Mouse (Mus musculus): Measurements from ENCODE around the gene Gpalpp1. TPM values are rescaled to one million over a fixed set of nuclear protein-coding genes. Genes with fewer than 3 reads are reported as not detected.
A peak's percentile ranks its signal among the peaks of the same experiment; 100 is the strongest.

The Gpalpp1 gene
- polyA plus RNA-seq, 1 experiment from 2014 or later: 15.1 TPM

- H3K9ac ChIP-seq (ENCODE audit: low read depth, low read length): no peak overlapping the region
- no peaks in the 10 kb centered on the region for H3K27me3 ChIP-seq (ENCODE audit: control insufficient read depth, insufficient read depth, low read length)
- H3K9me3 ChIP-seq (ENCODE audit: control insufficient read depth, low read length): no peaks in the 10 kb centered on the region
- DNase-seq (ENCODE audit: low spot score): peak; percentile 71
- peaks cover 2% of the 10 kb centered on the region for H3K36me3 ChIP-seq (ENCODE audit: control insufficient read depth, insufficient read depth, low read length)
- H3K4me3 ChIP-seq (ENCODE audit: low read depth, low read length): no peak overlapping the region
- no peak overlapping the region for H3K4me2 ChIP-seq (replicated peaks; ENCODE audit: low read depth, low read length)
- ATAC-seq (ENCODE audit: low FRiP score): no peak
- H3K4me1 ChIP-seq (replicated peaks; ENCODE audit: control insufficient read depth, insufficient read depth, low read length): no peaks in the 10 kb centered on the region
- no peak overlapping the region for H3K27ac ChIP-seq (ENCODE audit: low read depth, low read length)
- WGBS: 62% methylated on average over 6 of the region's 6 CpGs
Observed at GRCm38 (mm10) chr14:76121901-76122662, 11.5 kb upstream of the Gpalpp1 start.

- Histone ChIP-seq H3K4me1 (replicated peaks; ENCODE audit: control insufficient read depth, insufficient read depth, low read length) (no peaks in the 10 kb centered on the region), H3K9ac (ENCODE audit: low read depth, low read length) (no peak overlapping the region), H3K27ac (ENCODE audit: low read depth, low read length) (no peak overlapping the region), H3K36me3 (ENCODE audit: control insufficient read depth, insufficient read depth, low read length) (no peaks in the 10 kb centered on the region), H3K4me2 (replicated peaks; ENCODE audit: low read depth, low read length) (no peak overlapping the region), H3K27me3 (ENCODE audit: control insufficient read depth, insufficient read depth, low read length) (no peaks in the 10 kb centered on the region), H3K4me3 (ENCODE audit: low read depth, low read length) (no peak overlapping the region), H3K9me3 (ENCODE audit: control insufficient read depth, low read length) (no peaks in the 10 kb centered on the region)
- ATAC-seq (ENCODE audit: low FRiP score) (no peak), DNase-seq (ENCODE audit: low spot score) (no peak)
- 92% methylated on average over 4 of the region's 4 CpGs for WGBS
Observed at GRCm38 (mm10) chr14:76120472-76120871, 9.9 kb upstream of the Gpalpp1 start.

DNA sequence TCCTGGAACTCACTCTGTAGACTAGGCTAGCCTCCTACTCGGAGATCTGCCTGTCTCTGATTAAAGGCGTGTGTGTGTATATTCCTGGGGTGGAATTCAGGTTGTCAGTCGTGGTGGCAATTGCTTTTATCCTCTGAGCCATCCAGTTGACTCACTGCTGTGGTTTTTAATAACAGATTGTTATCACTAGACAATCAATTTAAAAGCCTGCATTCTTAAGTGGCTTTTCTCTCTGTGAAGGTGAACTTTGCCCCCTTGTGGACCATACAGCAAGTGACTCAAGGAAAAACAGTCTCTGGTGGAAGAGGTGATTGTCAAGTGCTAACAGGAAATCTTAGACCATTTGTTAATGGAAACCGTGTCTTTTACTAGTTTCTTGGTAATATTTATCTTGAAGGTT, 8.4 kb upstream of the Gpalpp1 start:
- Histone ChIP-seq H3K27me3 (ENCODE audit: control insufficient read depth, insufficient read depth, low read length) (no peaks in the 10 kb centered on the region), H3K9ac (ENCODE audit: low read depth, low read length) (no peak overlapping the region), H3K9me3 (ENCODE audit: control insufficient read depth, low read length) (no peaks in the 10 kb centered on the region), H3K36me3 (ENCODE audit: control insufficient read depth, insufficient read depth, low read length) (no peaks in the 10 kb centered on the region), H3K4me3 (ENCODE audit: low read depth, low read length) (no peak overlapping the region), H3K4me1 (replicated peaks; ENCODE audit: control insufficient read depth, insufficient read depth, low read length) (no peaks in the 10 kb centered on the region), H3K4me2 (replicated peaks; ENCODE audit: low read depth, low read length) (no peak overlapping the region), H3K27ac (ENCODE audit: low read depth, low read length) (no peak overlapping the region)
- WGBS: 77% methylated on average over 4 of the region's 4 CpGs
- ATAC-seq (ENCODE audit: low FRiP score) (no peak), DNase-seq (ENCODE audit: low spot score) (no peak)

DNA sequence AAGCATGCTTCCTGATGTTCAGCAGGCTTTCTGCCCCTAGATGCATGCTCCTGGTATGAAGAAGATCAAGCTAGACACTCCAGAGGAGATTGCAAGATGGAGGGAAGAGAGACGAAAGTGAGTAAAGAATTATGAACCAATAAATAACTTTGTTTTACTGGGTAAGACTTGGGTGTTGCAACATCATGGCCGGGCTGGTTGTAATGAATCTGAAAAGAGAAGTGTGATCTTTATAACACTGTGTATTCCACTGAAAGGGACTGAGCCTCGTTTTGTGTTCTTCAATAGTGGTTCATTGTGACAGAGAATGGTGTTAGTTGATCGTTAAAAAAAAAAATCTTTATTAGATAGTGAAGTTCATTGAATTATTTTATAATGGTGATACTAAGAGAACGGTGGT, 5.2 kb upstream of the Gpalpp1 start:
- Histone ChIP-seq H3K4me3 (ENCODE audit: low read depth, low read length) (no peak overlapping the region), H3K9ac (ENCODE audit: low read depth, low read length) (no peak overlapping the region), H3K27ac (ENCODE audit: low read depth, low read length) (no peak overlapping the region), H3K9me3 (ENCODE audit: control insufficient read depth, low read length) (no peaks in the 10 kb centered on the region), H3K4me2 (replicated peaks; ENCODE audit: low read depth, low read length) (no peak overlapping the region), H3K27me3 (ENCODE audit: control insufficient read depth, insufficient read depth, low read length) (no peaks in the 10 kb centered on the region), H3K4me1 (replicated peaks; ENCODE audit: control insufficient read depth, insufficient read depth, low read length) (no peaks in the 10 kb centered on the region), H3K36me3 (ENCODE audit: control insufficient read depth, insufficient read depth, low read length) (no peaks in the 10 kb centered on the region)
- 92% methylated on average over 5 of the region's 5 CpGs for WGBS
- no peak for ATAC-seq (ENCODE audit: low FRiP score)
- DNase-seq (ENCODE audit: low spot score): no peak

GRCm38 (mm10) chr14:76099543-76099942, 11.0 kb downstream of the Gpalpp1 start:
- Histone ChIP-seq H3K4me1 (replicated peaks; ENCODE audit: control insufficient read depth, insufficient read depth, low read length) (no peaks in the 10 kb centered on the region), H3K9me3 (ENCODE audit: control insufficient read depth, low read length) (no peaks in the 10 kb centered on the region), H3K27me3 (ENCODE audit: control insufficient read depth, insufficient read depth, low read length) (no peaks in the 10 kb centered on the region), H3K9ac (ENCODE audit: low read depth, low read length) (no peak overlapping the region), H3K4me2 (replicated peaks; ENCODE audit: low read depth, low read length) (no peak overlapping the region), H3K36me3 (ENCODE audit: control insufficient read depth, insufficient read depth, low read length) (peaks cover 5% of the 10 kb centered on the region; the same call in 1 of the 2 replicates), H3K4me3 (ENCODE audit: low read depth, low read length) (no peak overlapping the region), H3K27ac (ENCODE audit: low read depth, low read length) (no peak overlapping the region)
- ATAC-seq (ENCODE audit: low FRiP score) (no peak), DNase-seq (ENCODE audit: low spot score) (no peak)
- WGBS: 94% methylated on average over 9 of the region's 9 CpGs

- no peak for ATAC-seq (ENCODE audit: low FRiP score)
- 96% methylated on average over 5 of the region's 5 CpGs for WGBS
- peaks cover 5% of the 10 kb centered on the region; the same call in 1 of the 2 replicates for H3K36me3 ChIP-seq (ENCODE audit: control insufficient read depth, insufficient read depth, low read length)
Observed at GRCm38 (mm10) chr14:76097815-76098214, 12.7 kb downstream of the Gpalpp1 start.

DNA sequence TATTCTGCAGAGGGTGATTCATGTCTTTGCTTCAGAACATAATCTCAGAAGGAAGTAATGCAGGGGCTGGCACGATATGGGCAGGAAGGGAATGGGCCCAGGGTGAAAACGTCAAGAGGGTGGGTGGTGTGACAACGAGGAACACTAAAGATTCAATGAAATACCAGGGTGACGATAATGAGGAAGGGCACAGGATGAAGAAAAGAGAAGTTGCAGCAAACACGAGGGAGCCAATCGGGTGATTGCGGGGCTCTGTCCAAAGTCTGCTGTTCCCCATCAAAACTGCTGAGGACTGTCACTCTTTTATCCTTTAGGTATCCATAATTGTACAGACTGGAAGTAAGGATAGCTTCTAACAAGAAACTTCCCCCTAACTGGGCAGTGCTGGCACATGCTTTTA, 13.3 kb downstream of the Gpalpp1 start:
- ATAC-seq (ENCODE audit: low FRiP score) (no peak), DNase-seq (ENCODE audit: low spot score) (no peak)
- Histone ChIP-seq H3K4me2 (replicated peaks; ENCODE audit: low read depth, low read length) (no peak overlapping the region), H3K9ac (ENCODE audit: low read depth, low read length) (no peak overlapping the region), H3K27me3 (ENCODE audit: control insufficient read depth, insufficient read depth, low read length) (no peaks in the 10 kb centered on the region), H3K27ac (ENCODE audit: low read depth, low read length) (no peak overlapping the region), H3K4me3 (ENCODE audit: low read depth, low read length) (no peak overlapping the region), H3K4me1 (replicated peaks; ENCODE audit: control insufficient read depth, insufficient read depth, low read length) (no peaks in the 10 kb centered on the region), H3K9me3 (ENCODE audit: control insufficient read depth, low read length) (no peaks in the 10 kb centered on the region), H3K36me3 (ENCODE audit: control insufficient read depth, insufficient read depth, low read length) (peaks cover 4% of the 10 kb centered on the region; the same call in 1 of the 2 replicates)
- 91% methylated on average over 7 of the region's 7 CpGs for WGBS

More at GRCm38 (mm10) chr14:76097815-76098214, 12.7 kb downstream of the Gpalpp1 start:
- Histone ChIP-seq H3K9me3 (ENCODE audit: control insufficient read depth, low read length) (no peaks in the 10 kb centered on the region), H3K4me1 (replicated peaks; ENCODE audit: control insufficient read depth, insufficient read depth, low read length) (no peaks in the 10 kb centered on the region), H3K27me3 (ENCODE audit: control insufficient read depth, insufficient read depth, low read length) (no peaks in the 10 kb centered on the region), H3K4me2 (replicated peaks; ENCODE audit: low read depth, low read length) (no peak overlapping the region), H3K27ac (ENCODE audit: low read depth, low read length) (no peak overlapping the region), H3K4me3 (ENCODE audit: low read depth, low read length) (no peak overlapping the region), H3K9ac (ENCODE audit: low read depth, low read length) (no peak overlapping the region)
- DNase-seq (ENCODE audit: low spot score): no peak

GRCm38 (mm10) chr14:76084188-76084587, 26.4 kb downstream of the Gpalpp1 start:
- no peaks in the 10 kb centered on the region for H3K4me1 ChIP-seq (replicated peaks; ENCODE audit: control insufficient read depth, insufficient read depth, low read length)
- no peaks in the 10 kb centered on the region for H3K36me3 ChIP-seq (ENCODE audit: control insufficient read depth, insufficient read depth, low read length)
- DNase-seq (ENCODE audit: low spot score) (no peak), ATAC-seq (ENCODE audit: low FRiP score) (no peak)
- H3K9ac ChIP-seq (ENCODE audit: low read depth, low read length): no peak overlapping the region
- no peaks in the 10 kb centered on the region for H3K27me3 ChIP-seq (ENCODE audit: control insufficient read depth, insufficient read depth, low read length)
- WGBS: 91% methylated on average over 3 of the region's 3 CpGs
- H3K9me3 ChIP-seq (ENCODE audit: control insufficient read depth, low read length): no peaks in the 10 kb centered on the region
- no peak overlapping the region for H3K27ac ChIP-seq (ENCODE audit: low read depth, low read length)
- H3K4me2 ChIP-seq (replicated peaks; ENCODE audit: low read depth, low read length): no peak overlapping the region
- no peak overlapping the region for H3K4me3 ChIP-seq (ENCODE audit: low read depth, low read length)

- DNase-seq (ENCODE audit: low spot score) (no peak), ATAC-seq (ENCODE audit: low FRiP score) (no peak)
- Histone ChIP-seq H3K4me1 (replicated peaks; ENCODE audit: control insufficient read depth, insufficient read depth, low read length) (no peaks in the 10 kb centered on the region), H3K4me2 (replicated peaks; ENCODE audit: low read depth, low read length) (no peak overlapping the region), H3K9ac (ENCODE audit: low read depth, low read length) (no peak overlapping the region), H3K27me3 (ENCODE audit: control insufficient read depth, insufficient read depth, low read length) (no peaks in the 10 kb centered on the region), H3K9me3 (ENCODE audit: control insufficient read depth, low read length) (no peaks in the 10 kb centered on the region), H3K4me3 (ENCODE audit: low read depth, low read length) (no peak overlapping the region), H3K27ac (ENCODE audit: low read depth, low read length) (no peak overlapping the region), H3K36me3 (ENCODE audit: control insufficient read depth, insufficient read depth, low read length) (no peaks in the 10 kb centered on the region)
- 90% methylated on average over 13 of the region's 13 CpGs for WGBS
Observed at GRCm38 (mm10) chr14:76082086-76082636, 28.4 kb downstream of the Gpalpp1 start.
